Mouse (Mus musculus): ENCODE data around the gene Otub2.

- TF ChIP-seq CTCF (IDR thresholded peaks at IDR 0.05; ENCODE audit: low read depth) (peak; percentile 81), EP300 (IDR thresholded peaks at IDR 0.05; ENCODE audit: low read depth) (no peak)
Observed at GRCm38 (mm10) chr12:103367620-103368325, 20.7 kb upstream of the Otub2 start.

All from heart, postnatal 0 days (tissue).